In the genomic region with DNA sequence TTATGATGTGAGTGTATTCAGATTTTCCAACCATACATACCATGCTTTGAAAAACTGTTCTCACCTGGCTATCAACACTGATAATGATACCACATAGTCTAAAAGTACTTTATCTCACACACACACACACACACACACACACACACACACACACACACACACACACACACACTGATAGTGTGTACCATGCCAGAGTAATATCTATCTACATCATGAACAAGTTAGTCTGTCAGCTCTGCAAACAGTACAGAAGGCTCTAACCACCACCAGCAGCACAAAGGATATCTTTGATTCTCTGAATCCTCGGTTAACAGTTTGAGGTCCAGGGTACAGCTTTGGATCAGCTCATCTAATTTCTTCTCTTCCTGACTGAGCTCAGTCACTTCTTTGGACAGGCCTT, we compare ENCODE assay signal across 28 mouse cellular contexts.
"Had no signal": no experiment of that assay in that cellular context is flagged by ENCODE, and none has a peak within 500 bp of the region (broad histone marks: within the 10 kb centered on the region; RNA-seq: fewer than 3 reads in every experiment).

No protein-coding gene starts in this region.

- H3K9me3 ChIP-seq: heart, embryonic 10.5 days; hindbrain, embryonic 10.5 days; hindbrain, embryonic 12.5 days; intestine, embryonic 15.5 days; limb, embryonic 10.5 days; limb, embryonic 12.5 days; liver, embryonic 13.5 days; liver, embryonic 15.5 days had no signal

- H3K4me2 ChIP-seq: hindbrain, embryonic 12.5 days; hindbrain, embryonic 14.5 days; intestine, embryonic 15.5 days; limb, embryonic 12.5 days; liver, embryonic 11.5 days; liver, embryonic 13.5 days; liver, embryonic 15.5 days had no signal

- H3K4me1 ChIP-seq: heart, embryonic 10.5 days; hindbrain, embryonic 10.5 days; hindbrain, embryonic 12.5 days; intestine, embryonic 15.5 days; liver, embryonic 13.5 days; liver, embryonic 15.5 days had no signal

- DNase-seq: gastrocnemius, adult 2 months; gastrocnemius, postnatal 10 days; gastrocnemius, postnatal 25 days; heart, adult 2 months; heart, postnatal 4 days; kidney, adult 18-20 months; kidney, adult 8-10 months; kidney, postnatal 10 days; kidney, postnatal 25 days; kidney, postnatal 4 days; liver; liver, embryonic 13.5 days; liver, postnatal 0 days had no signal

- H3K27ac ChIP-seq: gastrocnemius, adult 2 months; heart, adult 2 months; heart, embryonic 10.5 days; hindbrain, embryonic 10.5 days; hindbrain, embryonic 12.5 days; hindbrain, embryonic 14.5 days; intestine, embryonic 15.5 days; layer of hippocampus, adult 2 months; left cerebral cortex, adult 2 months; limb, embryonic 10.5 days; limb, embryonic 12.5 days; liver, embryonic 13.5 days; liver, embryonic 15.5 days had no signal

- H3K4me3 ChIP-seq: gastrocnemius, adult 2 months; heart, adult 2 months; heart, embryonic 10.5 days; hindbrain, embryonic 10.5 days; hindbrain, embryonic 12.5 days; intestine, embryonic 15.5 days; layer of hippocampus, adult 2 months; left cerebral cortex, adult 2 months; limb, embryonic 10.5 days; limb, embryonic 12.5 days; liver, embryonic 13.5 days; liver, embryonic 15.5 days had no signal

- H3K27me3 ChIP-seq: hindbrain, embryonic 12.5 days; intestine, embryonic 15.5 days; limb, embryonic 12.5 days; liver, embryonic 13.5 days; liver, embryonic 15.5 days had no signal

- H3K9ac ChIP-seq: hindbrain, embryonic 12.5 days; hindbrain, embryonic 14.5 days; intestine, embryonic 15.5 days; limb, embryonic 12.5 days; liver, embryonic 13.5 days; liver, embryonic 15.5 days; liver, postnatal 0 days had no signal

- ATAC-seq: forebrain, embryonic 16.5 days; hindbrain, embryonic 16.5 days; inflammation-experienced regulatory T-cells, adult 6 months; intestine, embryonic 15.5 days; intestine, postnatal 0 days; liver, postnatal 0 days had no signal
